Mouse (Mus musculus): Measurements from ENCODE around the gene Nol4l. TPM values are rescaled to one million over a fixed set of nuclear protein-coding genes. Genes with fewer than 3 reads are reported as not detected.

Nol4l gene
- polyA plus RNA-seq, 1 experiment from 2014 or later = 39.9 TPM

GRCm38 (mm10) chr2:153412563-153412962 lies 117.2 kb downstream of the Nol4l start:
- Histone ChIP-seq H3K9ac (ENCODE audit: low read depth, low read length) (no peak overlapping the region), H3K4me2 (ENCODE audit: low read length) (no peak overlapping the region), H3K27ac (ENCODE audit: low read length) (no peak overlapping the region), H3K27me3 (ENCODE audit: control insufficient read depth, insufficient read depth, low read depth, low read length) (no peaks in the 10 kb centered on the region), H3K36me3 (ENCODE audit: control insufficient read depth, insufficient read depth, low read length) (peaks cover 54% of the 10 kb centered on the region), H3K4me1 (ENCODE audit: control insufficient read depth, insufficient read depth, low read length) (no peaks in the 10 kb centered on the region), H3K4me3 (ENCODE audit: low read depth, low read length) (no peak overlapping the region), H3K9me3 (replicated peaks; ENCODE audit: control insufficient read depth, low read length, poor library complexity, severe bottlenecking) (no peaks in the 10 kb centered on the region)
- no peak for ATAC-seq
- 62% methylated on average over 6 of the region's 6 CpGs for WGBS

GRCm38 (mm10) chr2:153411557-153411956 lies 118.2 kb downstream of the Nol4l start:
- Histone ChIP-seq H3K36me3 (ENCODE audit: control insufficient read depth, insufficient read depth, low read length) (peaks cover 44% of the 10 kb centered on the region), H3K4me3 (ENCODE audit: low read depth, low read length) (no peak overlapping the region), H3K27ac (ENCODE audit: low read length) (no peak overlapping the region), H3K27me3 (ENCODE audit: control insufficient read depth, insufficient read depth, low read depth, low read length) (no peaks in the 10 kb centered on the region), H3K4me2 (ENCODE audit: low read length) (no peak overlapping the region), H3K9me3 (replicated peaks; ENCODE audit: control insufficient read depth, low read length, poor library complexity, severe bottlenecking) (no peaks in the 10 kb centered on the region), H3K9ac (ENCODE audit: low read depth, low read length) (no peak overlapping the region), H3K4me1 (ENCODE audit: control insufficient read depth, insufficient read depth, low read length) (no peaks in the 10 kb centered on the region)
- 69% methylated on average over 9 of the region's 9 CpGs for WGBS
- no peak for ATAC-seq

GRCm38 (mm10) chr2:153408971-153409370 lies 120.8 kb downstream of the Nol4l start:
- Histone ChIP-seq H3K27ac (ENCODE audit: low read length) (0 out of 2 replicates have a peak overlapping the region, but pooled peaks have one; percentile 22), H3K27me3 (ENCODE audit: control insufficient read depth, insufficient read depth, low read depth, low read length) (no peaks in the 10 kb centered on the region), H3K9me3 (replicated peaks; ENCODE audit: control insufficient read depth, low read length, poor library complexity, severe bottlenecking) (no peaks in the 10 kb centered on the region), H3K4me1 (ENCODE audit: control insufficient read depth, insufficient read depth, low read length) (no peaks in the 10 kb centered on the region), H3K4me2 (ENCODE audit: low read length) (no peak overlapping the region), H3K4me3 (ENCODE audit: low read depth, low read length) (no peak overlapping the region), H3K36me3 (ENCODE audit: control insufficient read depth, insufficient read depth, low read length) (peaks cover 32% of the 10 kb centered on the region), H3K9ac (ENCODE audit: low read depth, low read length) (no peak overlapping the region)
- ATAC-seq = no peak
- 89% methylated on average over 3 of the region's 3 CpGs for WGBS

GRCm38 (mm10) chr2:153406882-153407281 lies 122.9 kb downstream of the Nol4l start:
- Histone ChIP-seq H3K27ac (ENCODE audit: low read length) (no peak overlapping the region), H3K4me1 (ENCODE audit: control insufficient read depth, insufficient read depth, low read length) (no peaks in the 10 kb centered on the region), H3K4me2 (ENCODE audit: low read length) (no peak overlapping the region), H3K9me3 (replicated peaks; ENCODE audit: control insufficient read depth, low read length, poor library complexity, severe bottlenecking) (no peaks in the 10 kb centered on the region), H3K27me3 (ENCODE audit: control insufficient read depth, insufficient read depth, low read depth, low read length) (no peaks in the 10 kb centered on the region), H3K36me3 (ENCODE audit: control insufficient read depth, insufficient read depth, low read length) (peaks cover 22% of the 10 kb centered on the region), H3K9ac (ENCODE audit: low read depth, low read length) (no peak overlapping the region), H3K4me3 (ENCODE audit: low read depth, low read length) (no peak overlapping the region)
- no peak for ATAC-seq
- 74% methylated on average over 6 of the region's 6 CpGs for WGBS

- no peaks in the 10 kb centered on the region for H3K9me3 ChIP-seq (replicated peaks; ENCODE audit: control insufficient read depth, low read length, poor library complexity, severe bottlenecking)
- 91% methylated on average over 3 of the region's 3 CpGs for WGBS
- peaks cover 16% of the 10 kb centered on the region for H3K36me3 ChIP-seq (ENCODE audit: control insufficient read depth, insufficient read depth, low read length)
- H3K27me3 ChIP-seq (ENCODE audit: control insufficient read depth, insufficient read depth, low read depth, low read length) = no peaks in the 10 kb centered on the region
- ATAC-seq = no peak
- no peak overlapping the region for H3K4me3 ChIP-seq (ENCODE audit: low read depth, low read length)
- no peak overlapping the region for H3K27ac ChIP-seq (ENCODE audit: low read length)
- H3K4me2 ChIP-seq (ENCODE audit: low read length) = no peak overlapping the region
- no peaks in the 10 kb centered on the region for H3K4me1 ChIP-seq (ENCODE audit: control insufficient read depth, insufficient read depth, low read length)
- H3K9ac ChIP-seq (ENCODE audit: low read depth, low read length) = no peak overlapping the region
Measured at GRCm38 (mm10) chr2:153404882-153405281, 124.9 kb downstream of the Nol4l start.

GRCm38 (mm10) chr2:153404062-153404461 lies 125.7 kb downstream of the Nol4l start:
- ATAC-seq = no peak
- 80% methylated on average over 3 of the region's 3 CpGs for WGBS
- H3K9ac ChIP-seq (ENCODE audit: low read depth, low read length) = no peak overlapping the region

GRCm38 (mm10) chr2:153399166-153399565 lies 130.6 kb downstream of the Nol4l start:
- no peak overlapping the region for H3K4me2 ChIP-seq (ENCODE audit: low read length)
- no peaks in the 10 kb centered on the region for H3K27me3 ChIP-seq (ENCODE audit: control insufficient read depth, insufficient read depth, low read depth, low read length)
- no peak overlapping the region for H3K27ac ChIP-seq (ENCODE audit: low read length)
- no peak overlapping the region for H3K9ac ChIP-seq (ENCODE audit: low read depth, low read length)
- no peaks in the 10 kb centered on the region for H3K4me1 ChIP-seq (ENCODE audit: control insufficient read depth, insufficient read depth, low read length)
- ATAC-seq = no peak
- WGBS = 87% methylated on average over 15 of the region's 15 CpGs
- peaks cover 38% of the 10 kb centered on the region for H3K36me3 ChIP-seq (ENCODE audit: control insufficient read depth, insufficient read depth, low read length)
- H3K9me3 ChIP-seq (replicated peaks; ENCODE audit: control insufficient read depth, low read length, poor library complexity, severe bottlenecking) = no peaks in the 10 kb centered on the region
- no peak overlapping the region for H3K4me3 ChIP-seq (ENCODE audit: low read depth, low read length)

More at GRCm38 (mm10) chr2:153404062-153404461, 125.7 kb downstream of the Nol4l start:
- no peak overlapping the region for H3K4me3 ChIP-seq (ENCODE audit: low read depth, low read length)
- no peak overlapping the region for H3K4me2 ChIP-seq (ENCODE audit: low read length)
- H3K9me3 ChIP-seq (replicated peaks; ENCODE audit: control insufficient read depth, low read length, poor library complexity, severe bottlenecking) = no peaks in the 10 kb centered on the region
- H3K4me1 ChIP-seq (ENCODE audit: control insufficient read depth, insufficient read depth, low read length) = no peaks in the 10 kb centered on the region
- H3K27ac ChIP-seq (ENCODE audit: low read length) = no peak overlapping the region
- peaks cover 21% of the 10 kb centered on the region for H3K36me3 ChIP-seq (ENCODE audit: control insufficient read depth, insufficient read depth, low read length)
- H3K27me3 ChIP-seq (ENCODE audit: control insufficient read depth, insufficient read depth, low read depth, low read length) = no peaks in the 10 kb centered on the region

GRCm38 (mm10) chr2:153397790-153398515 lies 131.8 kb downstream of the Nol4l start:
- Histone ChIP-seq H3K4me2 (ENCODE audit: low read length) (no peak overlapping the region), H3K4me1 (ENCODE audit: control insufficient read depth, insufficient read depth, low read length) (no peaks in the 10 kb centered on the region), H3K27me3 (ENCODE audit: control insufficient read depth, insufficient read depth, low read depth, low read length) (no peaks in the 10 kb centered on the region), H3K4me3 (ENCODE audit: low read depth, low read length) (no peak overlapping the region), H3K9ac (ENCODE audit: low read depth, low read length) (no peak overlapping the region), H3K9me3 (replicated peaks; ENCODE audit: control insufficient read depth, low read length, poor library complexity, severe bottlenecking) (no peaks in the 10 kb centered on the region), H3K36me3 (ENCODE audit: control insufficient read depth, insufficient read depth, low read length) (peaks cover 48% of the 10 kb centered on the region), H3K27ac (ENCODE audit: low read length) (no peak overlapping the region)
- no peak for ATAC-seq
- 97% methylated on average over 11 of the region's 11 CpGs for WGBS

GRCm38 (mm10) chr2:153393045-153393444 lies 136.7 kb downstream of the Nol4l start:
- peaks cover 37% of the 10 kb centered on the region for H3K36me3 ChIP-seq (ENCODE audit: control insufficient read depth, insufficient read depth, low read length)
- 94% methylated on average over 10 of the region's 10 CpGs for WGBS

More at GRCm38 (mm10) chr2:153393045-153393444, 136.7 kb downstream of the Nol4l start:
- H3K9me3 ChIP-seq (replicated peaks; ENCODE audit: control insufficient read depth, low read length, poor library complexity, severe bottlenecking) = no peaks in the 10 kb centered on the region
- no peak overlapping the region for H3K9ac ChIP-seq (ENCODE audit: low read depth, low read length)
- no peaks in the 10 kb centered on the region for H3K4me1 ChIP-seq (ENCODE audit: control insufficient read depth, insufficient read depth, low read length)
- no peak overlapping the region for H3K27ac ChIP-seq (ENCODE audit: low read length)
- no peak for ATAC-seq
- no peak overlapping the region for H3K4me3 ChIP-seq (ENCODE audit: low read depth, low read length)
- H3K27me3 ChIP-seq (ENCODE audit: control insufficient read depth, insufficient read depth, low read depth, low read length) = no peaks in the 10 kb centered on the region
- no peak overlapping the region for H3K4me2 ChIP-seq (ENCODE audit: low read length)

Data from midbrain, embryonic 16.5 days (tissue).